Mouse (Mus musculus) liver, postnatal 0 days (tissue): Measurements from ENCODE around the gene Depdc1b.

Experiments
- CTCF ChIP-seq: sonication (generic); IDR thresholded peaks from 2 replicates; pipeline ENCODE4 v1.5.1; 2016; ENCODE audit warnings: antibody characterized with exemption, low read depth
- EP300 ChIP-seq: IDR thresholded peaks from 2 replicates; pipeline ENCODE4 v1.6.1; 2016; ENCODE audit warnings: antibody characterized with exemption, low read depth, mild to moderate bottlenecking

DNA sequence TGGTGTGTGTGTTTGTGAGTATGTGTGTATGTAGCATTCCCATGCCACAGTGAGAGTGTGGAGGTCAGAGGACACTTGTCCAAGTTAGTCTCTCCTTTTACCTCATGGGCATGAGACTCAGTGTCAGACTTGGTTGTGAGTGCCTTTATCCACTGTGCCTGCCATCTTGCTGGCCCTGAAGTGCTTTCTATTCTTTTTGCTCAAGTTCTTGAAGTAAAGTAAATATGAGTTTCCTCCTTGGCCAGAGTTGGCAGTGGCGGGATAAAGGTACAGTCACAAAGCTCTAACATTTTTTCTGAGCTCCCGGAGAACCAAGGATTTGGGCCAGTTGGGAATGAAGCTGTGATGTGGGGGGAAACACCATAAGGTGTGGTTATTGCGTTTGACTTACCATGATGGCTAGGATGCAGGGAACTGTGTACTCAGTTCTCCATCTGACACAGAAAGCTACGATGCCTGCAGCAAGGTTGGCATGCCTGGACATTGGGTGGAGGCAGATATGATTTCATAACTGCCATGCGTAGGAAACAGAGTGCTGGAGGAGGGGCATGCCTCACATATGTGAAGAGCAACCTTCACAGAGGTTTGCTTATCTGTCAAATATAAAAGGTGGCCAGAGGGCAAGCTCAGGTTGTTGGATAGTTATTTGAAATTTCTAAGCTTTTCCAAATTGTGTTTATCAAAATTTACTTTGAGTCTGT lies 54.3 kb downstream of the Depdc1b start:
- TF ChIP-seq CTCF (no peak), EP300 (no peak)
